Mouse (Mus musculus) embryonic facial prominence, embryonic 12.5 days (tissue): ENCODE data around the gene Ethe1. TPM values are rescaled to one million over a fixed set of nuclear protein-coding genes. Genes with fewer than 3 reads are reported as not detected.

Experiments used
- ATAC-seq: fragments of 200-750 bp; cut with Nextera tagmentation; 2 replicates; pipeline ENCODE4 v1.8.0; 2017; ENCODE audit not compliant: insufficient number of reproducible peaks, insufficient read depth, low FRiP score, low TSS enrichment
- H3K27ac ChIP-seq: fragments of 300-500 bp; sonication (generic); 2 replicates; pipeline ENCODE4 v1.5.1; 2016; ENCODE audit warnings: mild to moderate bottlenecking
- H3K27me3 ChIP-seq: fragments of 300-500 bp; sonication (generic); 2 replicates; pipeline ENCODE4 v1.6.1; 2016; ENCODE audit warnings: mild to moderate bottlenecking, moderate library complexity
- H3K36me3 ChIP-seq: fragments of 300-500 bp; sonication (generic); 2 replicates; pipeline ENCODE4 v1.6.1; 2016; ENCODE audit warnings: mild to moderate bottlenecking
- H3K4me1 ChIP-seq: fragments of 300-500 bp; sonication (generic); 2 replicates; pipeline ENCODE4 v1.6.1; 2016
- H3K4me2 ChIP-seq: fragments of 300-500 bp; sonication (generic); replicated peaks from 2 replicates; pipeline ENCODE4 v1.6.1; 2016; ENCODE audit warnings: mild to moderate bottlenecking, moderate library complexity
- H3K4me3 ChIP-seq: fragments of 300-500 bp; sonication (generic); 2 replicates; pipeline ENCODE4 v1.5.1; 2016; ENCODE audit warnings: mild to moderate bottlenecking
- H3K9ac ChIP-seq: fragments of 300-500 bp; sonication (generic); 2 replicates; pipeline ENCODE4 v1.6.1; 2016; ENCODE audit warnings: mild to moderate bottlenecking, moderate library complexity
- H3K9me3 ChIP-seq: fragments of 300-500 bp; sonication (generic); 2 replicates; pipeline ENCODE4 v1.6.1; 2016; ENCODE audit warnings: mild to moderate bottlenecking, moderate library complexity
- WGBS: fragments of 180-500 bp; shearing (Covaris S2); methylation state at CpG from one replicate; pipeline ENCODE4 v1.1.7; 2016; 5-methylcytosine and 5-hydroxymethylcytosine counted together
- polyA plus RNA-seq: library from polyadenylated mRNA; unstranded; fragments of >200 nt; fragmentation: Nextera tagmentation; extraction: Ambion mirVana; gene quantifications from 2 replicates; pipeline ENCODE4 v1.2.1, GENCODE M21; 2016

Gene Ethe1
- polyA plus RNA-seq, result 23.7 and 23.8 TPM in 2 replicates

GRCm38 (mm10) chr7:24587330-24588105, at the start of gene Ethe1, which contains the start of gene Zfp575:
TSS of gene Ethe1 (plus strand) at chr7:24587543.
TSS of gene Zfp575 (minus strand) at chr7:24587641.
- no peak within 1 kb of the TSS for H3K27ac ChIP-seq
- H3K36me3 ChIP-seq, result no peaks in the 10 kb centered on the region
- WGBS, result 8% methylated on average over 30 of the region's 30 CpGs
- H3K4me2 ChIP-seq, result peak within 1 kb of the TSS; percentile 70
- no peaks in the 10 kb centered on the region for H3K4me1 ChIP-seq
- peak within 1 kb of the TSS; percentile 60 for H3K9ac ChIP-seq
- H3K9me3 ChIP-seq, result 0 out of 2 replicates have a peak, but pooled peaks cover 4% of the 10 kb centered on the region
- peak within 1 kb of the TSS; percentile 52 for H3K4me3 ChIP-seq
- ATAC-seq, result peak; percentile 38; the same call in 1 of the 2 replicates
- peaks cover 29% of the 10 kb centered on the region for H3K27me3 ChIP-seq

- Histone ChIP-seq H3K27ac (no peak overlapping the region), H3K4me3 (no peak overlapping the region), H3K36me3 (peaks cover 34% of the 10 kb centered on the region), H3K4me2 (no peak overlapping the region), H3K4me1 (peaks cover 13% of the 10 kb centered on the region), H3K9me3 (0 out of 2 replicates have a peak, but pooled peaks cover 5% of the 10 kb centered on the region), H3K9ac (no peak overlapping the region), H3K27me3 (peaks cover 12% of the 10 kb centered on the region)
- 86% methylated on average over 5 of the region's 5 CpGs for WGBS
- no peak for ATAC-seq
Measured at GRCm38 (mm10) chr7:24537591-24537990, 49.8 kb upstream of the Ethe1 start.

GRCm38 (mm10) chr7:24538154-24538553, 49.2 kb upstream of the Ethe1 start:
- Histone ChIP-seq H3K4me2 (no peak overlapping the region), H3K9me3 (0 out of 2 replicates have a peak, but pooled peaks cover 5% of the 10 kb centered on the region), H3K9ac (no peak overlapping the region), H3K27me3 (peaks cover 11% of the 10 kb centered on the region), H3K27ac (no peak overlapping the region), H3K36me3 (peaks cover 32% of the 10 kb centered on the region), H3K4me1 (peaks cover 12% of the 10 kb centered on the region), H3K4me3 (no peak overlapping the region)
- 51% methylated on average over 5 of the region's 5 CpGs for WGBS
- ATAC-seq, result no peak

GRCm38 (mm10) chr7:24538701-24539100, 48.6 kb upstream of the Ethe1 start:
- no peak for ATAC-seq

GRCm38 (mm10) chr7:24539686-24540085, 47.7 kb upstream of the Ethe1 start:
- ATAC-seq, result no peak
- no peaks in the 10 kb centered on the region for H3K4me1 ChIP-seq
- H3K9ac ChIP-seq, result no peak overlapping the region
- 0 out of 2 replicates have a peak, but pooled peaks cover 5% of the 10 kb centered on the region for H3K9me3 ChIP-seq
- no peak overlapping the region for H3K4me2 ChIP-seq
- 93% methylated on average over 4 of the region's 4 CpGs for WGBS
- no peak overlapping the region for H3K27ac ChIP-seq
- no peaks in the 10 kb centered on the region for H3K27me3 ChIP-seq
- H3K36me3 ChIP-seq, result peaks cover 18% of the 10 kb centered on the region
- H3K4me3 ChIP-seq, result no peak overlapping the region

More at GRCm38 (mm10) chr7:24538701-24539100, 48.6 kb upstream of the Ethe1 start:
- peaks cover 27% of the 10 kb centered on the region for H3K36me3 ChIP-seq
- peaks cover 6% of the 10 kb centered on the region for H3K27me3 ChIP-seq
- 78% methylated on average over 5 of the region's 5 CpGs for WGBS
- no peak overlapping the region for H3K9ac ChIP-seq
- H3K27ac ChIP-seq, result no peak overlapping the region
- no peak overlapping the region for H3K4me2 ChIP-seq
- H3K9me3 ChIP-seq, result 0 out of 2 replicates have a peak, but pooled peaks cover 5% of the 10 kb centered on the region
- peaks cover 6% of the 10 kb centered on the region for H3K4me1 ChIP-seq
- H3K4me3 ChIP-seq, result no peak overlapping the region

GRCm38 (mm10) chr7:24544506-24544905, 42.8 kb upstream of the Ethe1 start:
- H3K9me3 ChIP-seq, result no peaks in the 10 kb centered on the region
- H3K4me3 ChIP-seq, result no peak overlapping the region
- 75% methylated on average over 2 of the region's 2 CpGs for WGBS
- peaks cover 15% of the 10 kb centered on the region for H3K36me3 ChIP-seq
- H3K27ac ChIP-seq, result no peak overlapping the region
- no peak for ATAC-seq
- H3K9ac ChIP-seq, result no peak overlapping the region
- no peaks in the 10 kb centered on the region for H3K27me3 ChIP-seq
- no peak overlapping the region for H3K4me2 ChIP-seq
- H3K4me1 ChIP-seq, result peaks cover 11% of the 10 kb centered on the region

GRCm38 (mm10) chr7:24546068-24546614, 41.2 kb upstream of the Ethe1 start, which contains the start of the genes Pinlyp and Xrcc1:
TSS of gene Pinlyp (minus strand) at chr7:24546118.
TSS of gene Xrcc1 (plus strand) at chr7:24546289.
- Histone ChIP-seq H3K9me3 (no peaks in the 10 kb centered on the region), H3K9ac (peak within 1 kb of the TSS; percentile 72), H3K27me3 (no peaks in the 10 kb centered on the region), H3K4me3 (peak within 1 kb of the TSS; percentile 80), H3K4me2 (peak within 1 kb of the TSS; percentile 83), H3K36me3 (peaks cover 30% of the 10 kb centered on the region), H3K4me1 (peaks cover 11% of the 10 kb centered on the region), H3K27ac (peak within 1 kb of the TSS; percentile 80)
- 34% methylated on average over 13 of the region's 13 CpGs for WGBS
- no peak for ATAC-seq

GRCm38 (mm10) chr7:24546634-24547389, 40.5 kb upstream of the Ethe1 start:
- 1% methylated on average over 57 of the region's 57 CpGs for WGBS
- Histone ChIP-seq H3K9me3 (no peaks in the 10 kb centered on the region), H3K4me3 (peak overlapping the region; percentile 80), H3K4me1 (peaks cover 11% of the 10 kb centered on the region), H3K27ac (peak overlapping the region; percentile 80), H3K4me2 (peak overlapping the region; percentile 83), H3K27me3 (no peaks in the 10 kb centered on the region), H3K9ac (peak overlapping the region; percentile 72), H3K36me3 (peaks cover 34% of the 10 kb centered on the region)
- peak; percentile 97 for ATAC-seq

GRCm38 (mm10) chr7:24547534-24548036, 39.8 kb upstream of the Ethe1 start:
- peak overlapping the region; percentile 80 for H3K4me3 ChIP-seq
- no peak for ATAC-seq
- peak overlapping the region; percentile 70; the same call in 1 of the 2 replicates for H3K27ac ChIP-seq
- WGBS, result 31% methylated on average over 13 of the region's 13 CpGs
- H3K9me3 ChIP-seq, result no peaks in the 10 kb centered on the region
- peak overlapping the region; percentile 83 for H3K4me2 ChIP-seq
- H3K4me1 ChIP-seq, result peaks cover 11% of the 10 kb centered on the region
- H3K36me3 ChIP-seq, result peaks cover 42% of the 10 kb centered on the region
- H3K27me3 ChIP-seq, result no peaks in the 10 kb centered on the region
- peak overlapping the region; percentile 72 for H3K9ac ChIP-seq

- H3K36me3 ChIP-seq, result peaks cover 75% of the 10 kb centered on the region
- no peak for ATAC-seq
Measured at GRCm38 (mm10) chr7:24551985-24552759, 35.2 kb upstream of the Ethe1 start.

More at GRCm38 (mm10) chr7:24551985-24552759, 35.2 kb upstream of the Ethe1 start:
- Histone ChIP-seq H3K9ac (no peak overlapping the region), H3K27me3 (no peaks in the 10 kb centered on the region), H3K27ac (no peak overlapping the region), H3K9me3 (no peaks in the 10 kb centered on the region), H3K4me2 (no peak overlapping the region), H3K4me1 (peaks cover 6% of the 10 kb centered on the region), H3K4me3 (no peak overlapping the region)
- 89% methylated on average over 12 of the region's 12 CpGs for WGBS
